Mouse (Mus musculus) forebrain, postnatal 0 days (tissue): ENCODE measurements at regions not wholly inside any gene's neighbourhood (a gene's known extent, or its start where the extent isn't known, plus 50 kb on each side); places are given as distances from the start of the nearest gene placed in this dataset.

Source experiments
- ATAC-seq: fragments of 200-750 bp; cut with Nextera tagmentation; 2 replicates; pipeline ENCODE4 v1.8.0; 2017; ENCODE audit warnings: mild to moderate bottlenecking, moderate library complexity
- DNase-seq: peaks from one replicate; pipeline ENCODE4 v3.0.0-alpha.2; 2015
- H3K27ac ChIP-seq: fragments of 300-500 bp; sonication (generic); 2 replicates; pipeline ENCODE4 v1.5.1; 2014; ENCODE audit warnings: low read depth, mild to moderate bottlenecking, antibody characterized with exemption, low read length, moderate library complexity, mixed read lengths
- H3K27me3 ChIP-seq: fragments of 300-500 bp; sonication (generic); 2 replicates; pipeline ENCODE4 v1.6.1; 2014; ENCODE audit warnings: mild to moderate bottlenecking, low read length, mixed read lengths; ENCODE audit not compliant: insufficient read depth
- H3K36me3 ChIP-seq: fragments of 300-500 bp; sonication (generic); 2 replicates; pipeline ENCODE4 v1.6.1; 2014; ENCODE audit warnings: mild to moderate bottlenecking, moderate library complexity; ENCODE audit not compliant: insufficient read depth
- H3K4me1 ChIP-seq: fragments of 300-500 bp; sonication (generic); 2 replicates; pipeline ENCODE4 v1.6.1; 2014; ENCODE audit warnings: antibody characterized with exemption; ENCODE audit not compliant: insufficient read depth
- H3K4me2 ChIP-seq: fragments of 300-500 bp; sonication (generic); 2 replicates; pipeline ENCODE4 v1.6.1; 2014; ENCODE audit warnings: low read depth, mild to moderate bottlenecking, moderate library complexity
- H3K4me3 ChIP-seq: fragments of 300-500 bp; sonication (generic); 2 replicates; pipeline ENCODE4 v1.5.1; 2014; ENCODE audit warnings: low read depth, low read length, mixed read lengths
- H3K9ac ChIP-seq: fragments of 300-500 bp; sonication (generic); 2 replicates; pipeline ENCODE4 v1.6.1; 2014; ENCODE audit warnings: mild to moderate bottlenecking
- H3K9me3 ChIP-seq: fragments of 300-500 bp; sonication (generic); 2 replicates; pipeline ENCODE4 v1.6.1; 2016; ENCODE audit warnings: low read length
- CTCF ChIP-seq: sonication (generic); IDR thresholded peaks from 2 replicates; pipeline ENCODE4 v1.5.1; 2016; ENCODE audit warnings: antibody characterized with exemption, control low read depth, low read depth
- WGBS: fragments of 180-500 bp; shearing (Covaris S2); extraction: QIAGEN DNeasy Blood & Tissue Kit; methylation state at CpG from one replicate; pipeline ENCODE4 v1.1.7; 2014; 5-methylcytosine and 5-hydroxymethylcytosine counted together
- microRNA-seq, 2 experiments: library from miRNA; unstranded; fragments of <30 nt; microRNA quantifications; one replicate each; pipeline ENCODE4; 2016

- no peak for DNase-seq
- Histone ChIP-seq H3K9ac (no peak overlapping the region), H3K36me3 (no peaks in the 10 kb centered on the region), H3K4me2 (no peak overlapping the region), H3K4me3 (no peak overlapping the region), H3K9me3 (no peaks in the 10 kb centered on the region), H3K27ac (no peak overlapping the region), H3K4me1 (no peaks in the 10 kb centered on the region), H3K27me3 (no peaks in the 10 kb centered on the region)
- TF ChIP-seq CTCF, result no peak
- no peak for ATAC-seq
- WGBS, result 85% methylated on average over 3 of the region's 3 CpGs
Observed at GRCm38 (mm10) chr10:85322280-85322679, 64.3 kb upstream of the Btbd11 start.

GRCm38 (mm10) chr10:85329382-85329781 lies 57.2 kb upstream of the Btbd11 start:
- Histone ChIP-seq H3K27me3 (no peaks in the 10 kb centered on the region), H3K27ac (no peak overlapping the region), H3K4me3 (no peak overlapping the region), H3K4me2 (no peak overlapping the region), H3K9me3 (no peaks in the 10 kb centered on the region), H3K9ac (no peak overlapping the region), H3K36me3 (no peaks in the 10 kb centered on the region), H3K4me1 (no peaks in the 10 kb centered on the region)
- no peak for DNase-seq
- ATAC-seq, result no peak
- 74% methylated on average over 3 of the region's 3 CpGs for WGBS
- no peak for TF ChIP-seq CTCF

GRCm38 (mm10) chr10:85330938-85331691 lies 55.5 kb upstream of the Btbd11 start:
- no peak for DNase-seq
- ATAC-seq, result no peak
- no peaks in the 10 kb centered on the region for H3K36me3 ChIP-seq
- H3K4me3 ChIP-seq, result no peak overlapping the region
- no peak overlapping the region for H3K4me2 ChIP-seq
- WGBS, result 13% methylated on average over 12 of the region's 13 CpGs
- no peak for TF ChIP-seq CTCF
- no peak overlapping the region for H3K27ac ChIP-seq
- H3K9ac ChIP-seq, result no peak overlapping the region
- no peaks in the 10 kb centered on the region for H3K9me3 ChIP-seq
- H3K27me3 ChIP-seq, result no peaks in the 10 kb centered on the region
- H3K4me1 ChIP-seq, result no peaks in the 10 kb centered on the region

Small RNA genes in the stretch of these regions (microRNA-seq; reads per million reads assigned to microRNA genes)
- gene Gm27392, result 0 reads per million in 2 experiments
